Mouse (Mus musculus): Measurements from ENCODE around the gene Camkmt.
A peak's percentile ranks its signal among the peaks of the same experiment; 100 is the strongest.

The Camkmt gene

DNA sequence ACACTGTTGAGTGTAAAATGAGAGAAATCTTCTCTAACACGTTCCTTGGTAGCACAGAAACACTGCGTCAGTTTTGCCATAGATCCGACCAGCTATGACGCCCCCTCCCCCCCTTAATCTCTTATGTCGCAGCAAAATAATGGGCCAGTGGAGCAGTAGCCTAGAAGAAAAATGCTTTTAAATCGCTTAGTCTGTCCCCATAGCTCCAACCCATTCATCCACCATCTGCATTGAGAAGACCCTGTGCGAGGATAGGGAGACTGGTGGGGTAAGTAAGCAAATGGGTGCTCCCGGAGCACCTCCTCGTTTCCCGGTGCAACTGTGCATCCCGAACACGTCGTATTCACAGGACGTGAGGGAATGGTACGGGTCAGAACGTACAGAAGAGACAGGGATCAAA lies 731 bp upstream of the Camkmt start:
- peak; percentile 33 for DNase-seq (ENCODE audit: low read depth)

DNA sequence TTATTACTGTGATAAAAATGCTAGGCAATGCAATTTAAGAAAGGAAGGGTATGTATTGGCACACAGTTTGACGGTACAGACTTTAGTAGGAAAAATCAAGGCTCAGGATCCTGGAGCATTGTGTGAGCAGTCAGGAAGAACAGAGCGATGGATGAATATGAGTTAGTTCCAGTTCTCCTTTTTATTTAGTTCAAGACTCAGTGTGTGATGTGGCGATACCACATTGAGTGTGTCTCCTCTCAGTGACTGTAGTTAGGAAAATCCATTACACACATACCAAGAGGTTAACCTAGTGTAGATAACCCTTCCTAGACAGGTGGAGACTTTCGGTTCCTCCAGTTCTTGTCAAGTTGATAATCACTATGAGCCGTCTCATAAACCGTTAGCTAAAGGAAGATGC lies 1.4 kb downstream of the Camkmt start:
- no peak for DNase-seq (ENCODE audit: low read depth)

DNA sequence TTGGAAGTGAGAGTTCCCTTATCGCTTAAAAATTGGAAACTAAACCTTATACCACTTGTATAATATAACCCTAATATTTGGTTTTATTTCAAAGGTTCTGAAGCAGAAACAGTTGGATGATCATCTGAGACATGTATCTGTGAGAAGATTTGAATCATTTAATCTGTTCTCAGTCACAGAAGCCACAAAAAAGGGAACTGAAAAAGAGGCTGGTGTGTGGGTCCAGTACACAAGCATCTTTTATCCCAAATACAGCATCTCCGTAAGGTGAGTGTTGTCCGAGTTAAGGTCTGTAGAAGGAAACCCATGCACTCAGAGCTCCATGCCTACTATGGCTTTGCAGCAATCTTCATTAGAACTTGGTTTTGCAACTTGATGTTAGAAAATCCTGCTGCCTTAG lies 6.0 kb downstream of the Camkmt start:
- DNase-seq (ENCODE audit: low read depth), result no peak

DNA sequence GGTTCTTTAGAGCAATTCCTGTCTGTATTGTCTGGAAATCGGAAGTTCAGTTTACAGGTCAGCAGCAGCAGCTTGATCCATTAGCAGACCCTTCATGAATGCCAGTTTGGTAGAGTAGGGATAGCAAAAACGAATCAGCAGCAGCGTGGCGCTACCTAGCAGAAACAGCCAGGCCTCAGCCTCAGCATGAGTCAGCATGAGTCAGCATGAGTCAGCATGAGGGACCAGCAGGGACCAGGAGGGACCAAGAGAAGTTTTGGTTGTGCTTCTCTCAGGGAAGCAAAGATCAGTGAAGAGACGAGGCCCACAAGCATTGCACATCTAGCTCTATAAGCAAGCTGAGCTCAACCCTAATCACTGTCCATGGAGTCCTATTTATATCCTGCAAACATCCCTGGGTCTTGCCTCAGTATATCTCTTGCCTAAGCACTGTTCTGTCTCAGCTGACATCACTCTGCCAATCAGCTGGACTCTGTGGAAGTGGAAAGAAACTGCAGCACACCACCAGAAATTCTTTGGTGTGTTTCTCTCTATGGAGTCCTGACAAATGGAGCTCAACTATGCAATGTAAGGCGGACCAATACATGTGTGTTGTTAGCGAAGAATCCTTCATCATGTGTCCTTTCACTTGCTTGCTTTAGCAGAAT lies 8.4 kb downstream of the Camkmt start:
- peak; percentile 53 for DNase-seq (ENCODE audit: low read depth)

DNA sequence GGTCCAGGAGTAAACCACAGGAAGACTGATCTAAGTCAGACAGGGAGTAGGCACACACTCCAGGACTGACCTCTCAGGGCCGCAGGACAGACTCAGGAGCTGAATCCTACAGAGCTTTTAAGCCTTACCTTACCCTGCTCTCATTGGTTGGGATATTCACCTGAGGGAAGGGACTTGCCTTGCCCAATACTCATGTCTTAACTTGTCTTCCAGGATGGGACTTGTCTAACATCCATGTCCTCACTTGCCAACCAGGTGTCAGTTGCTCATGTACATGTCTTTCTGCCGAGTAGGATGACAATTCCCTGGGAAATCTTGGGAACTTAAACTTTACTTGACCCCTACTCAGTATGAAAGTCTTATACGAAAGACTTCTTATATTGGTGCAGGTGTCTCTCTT lies 9.9 kb downstream of the Camkmt start:
- DNase-seq (ENCODE audit: low read depth), result no peak

DNA sequence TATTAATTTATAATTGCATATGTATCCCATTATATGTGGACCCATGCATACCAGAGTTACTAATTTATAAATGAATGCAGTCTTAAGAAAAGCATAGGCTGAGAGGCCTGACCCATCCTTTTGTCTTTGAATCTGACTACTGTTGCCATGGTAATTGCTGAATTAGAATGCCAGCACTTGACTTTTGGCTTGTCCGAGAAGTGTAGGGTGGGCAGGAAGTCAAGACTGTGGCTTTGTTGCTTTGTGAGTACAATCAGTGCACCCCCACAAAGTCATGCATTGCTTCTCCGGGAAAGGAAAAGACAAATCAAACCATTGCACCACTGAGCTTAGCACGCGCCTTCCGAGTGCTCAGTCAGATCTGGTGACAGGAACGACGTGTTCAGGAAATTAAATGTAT lies 11.4 kb downstream of the Camkmt start:
- DNase-seq (ENCODE audit: low read depth), result no peak

DNA sequence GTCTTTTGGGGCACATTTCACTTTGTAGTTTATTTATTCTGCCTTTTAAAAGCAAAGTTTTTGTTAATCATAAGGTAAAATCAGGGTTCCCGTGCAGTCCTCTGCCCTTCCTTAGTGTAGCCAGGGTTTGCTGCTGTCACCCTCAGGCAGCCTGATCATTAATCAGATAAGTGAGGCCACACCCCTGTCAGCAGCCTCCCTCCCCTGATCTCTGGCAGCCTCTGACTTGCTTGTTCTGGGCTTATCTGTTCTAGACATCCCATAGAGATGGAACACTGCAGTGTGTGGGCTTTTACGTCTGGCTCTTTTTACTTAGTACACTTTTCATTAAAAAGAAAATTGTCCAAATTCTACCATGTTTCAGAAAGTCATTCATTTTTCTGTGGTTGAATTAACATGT lies 13.0 kb downstream of the Camkmt start:
- peak; percentile 42 for DNase-seq (ENCODE audit: low read depth)

DNA sequence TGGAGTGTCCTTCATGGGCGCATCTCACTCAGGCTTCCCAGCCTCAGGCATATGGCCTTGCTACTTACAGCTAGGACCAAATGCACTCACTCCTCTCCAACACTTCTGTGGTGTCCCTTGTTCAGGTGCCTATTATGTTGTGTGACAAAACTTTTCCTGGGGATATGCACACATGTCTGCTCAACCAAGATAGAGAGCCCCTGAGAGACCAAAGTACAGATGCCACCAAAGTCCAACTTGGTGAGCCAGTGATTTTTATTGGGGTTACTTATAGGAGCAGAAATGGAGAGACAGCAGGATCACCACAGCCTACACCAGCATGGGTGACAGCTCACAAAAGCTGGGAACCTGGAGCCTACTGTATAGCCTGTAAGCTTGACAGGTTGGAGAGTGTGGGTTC lies 20.3 kb downstream of the Camkmt start:
- DNase-seq (ENCODE audit: low read depth), result no peak

DNA sequence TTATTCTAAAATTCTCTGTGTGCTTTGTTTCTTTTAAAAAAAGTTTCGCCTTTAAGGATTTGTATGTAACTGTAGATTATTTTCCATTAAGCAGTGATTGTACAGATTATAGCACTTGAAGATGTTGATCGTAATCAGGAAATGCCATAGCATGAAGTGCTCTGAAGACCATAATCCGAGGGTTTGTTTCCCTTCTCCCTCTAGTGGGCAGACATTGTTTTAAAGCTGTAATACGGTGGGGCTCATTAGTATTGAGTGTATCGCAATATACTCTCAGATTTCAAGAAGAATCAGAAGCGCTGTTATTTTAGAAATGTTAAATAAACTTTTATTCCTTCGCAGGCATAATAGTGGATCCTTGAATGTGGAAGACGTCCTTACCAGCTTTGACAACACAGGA lies 23.1 kb downstream of the Camkmt start:
- no peak for DNase-seq (ENCODE audit: low read depth)

DNA sequence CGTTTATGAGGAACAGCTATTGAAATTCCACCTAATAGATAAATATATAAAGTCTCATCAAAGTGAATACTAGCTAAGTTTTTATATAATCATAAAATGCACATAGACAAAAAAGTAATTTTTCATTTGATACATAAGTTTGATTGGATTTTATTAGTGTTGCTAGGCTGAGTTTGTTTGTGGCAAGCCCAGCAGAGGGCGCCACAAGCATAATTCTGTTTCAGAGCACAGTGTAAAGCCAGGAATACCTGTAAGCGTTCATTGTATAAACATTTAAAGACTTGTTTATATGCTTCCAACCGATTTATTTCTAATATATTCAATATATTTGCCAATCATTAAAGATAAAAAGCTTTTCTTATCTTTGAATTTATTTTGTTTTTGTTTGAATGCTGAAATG lies 26.3 kb downstream of the Camkmt start:
- DNase-seq (ENCODE audit: low read depth), result peak; percentile 38

DNA sequence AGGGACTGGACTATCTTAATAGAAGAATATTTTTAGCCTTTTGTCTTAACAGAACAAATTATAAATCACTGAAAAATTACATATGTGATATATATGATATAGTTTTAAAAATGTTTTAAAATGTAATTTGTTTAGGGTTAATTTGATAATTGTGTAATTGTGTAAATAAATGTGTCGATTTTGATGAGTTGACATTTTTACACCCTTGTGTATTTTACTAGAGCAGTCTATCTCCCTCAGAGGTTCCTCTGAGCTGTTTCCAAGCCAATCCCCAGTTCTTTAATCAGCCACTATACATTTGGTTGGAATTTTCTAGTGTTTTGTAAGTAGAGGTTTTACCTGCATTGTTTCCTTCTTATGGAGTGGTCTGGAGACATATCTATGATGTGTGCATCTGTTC lies 48.0 kb downstream of the Camkmt start:
- DNase-seq (ENCODE audit: low read depth), result no peak

DNA sequence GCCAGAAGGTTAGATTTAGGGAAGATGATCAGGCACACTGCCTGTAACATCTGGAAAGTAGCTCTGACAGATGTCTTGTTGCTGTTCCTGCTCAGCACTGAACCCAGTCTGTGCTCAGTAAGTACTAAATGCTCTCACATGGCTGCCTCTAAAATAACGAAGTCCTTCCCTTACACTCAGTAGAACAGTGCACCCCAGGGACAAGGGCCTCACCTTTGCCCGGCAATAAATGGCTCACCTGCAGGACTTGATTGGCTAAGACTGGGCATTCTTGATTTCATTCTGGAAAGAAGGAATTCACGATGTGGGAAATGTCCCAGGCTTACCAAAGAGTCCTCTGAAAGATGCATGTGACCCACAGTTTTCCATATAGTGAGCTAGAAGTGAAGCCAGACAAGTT lies 51.3 kb downstream of the Camkmt start:
- no peak for DNase-seq (ENCODE audit: low read depth)

DNA sequence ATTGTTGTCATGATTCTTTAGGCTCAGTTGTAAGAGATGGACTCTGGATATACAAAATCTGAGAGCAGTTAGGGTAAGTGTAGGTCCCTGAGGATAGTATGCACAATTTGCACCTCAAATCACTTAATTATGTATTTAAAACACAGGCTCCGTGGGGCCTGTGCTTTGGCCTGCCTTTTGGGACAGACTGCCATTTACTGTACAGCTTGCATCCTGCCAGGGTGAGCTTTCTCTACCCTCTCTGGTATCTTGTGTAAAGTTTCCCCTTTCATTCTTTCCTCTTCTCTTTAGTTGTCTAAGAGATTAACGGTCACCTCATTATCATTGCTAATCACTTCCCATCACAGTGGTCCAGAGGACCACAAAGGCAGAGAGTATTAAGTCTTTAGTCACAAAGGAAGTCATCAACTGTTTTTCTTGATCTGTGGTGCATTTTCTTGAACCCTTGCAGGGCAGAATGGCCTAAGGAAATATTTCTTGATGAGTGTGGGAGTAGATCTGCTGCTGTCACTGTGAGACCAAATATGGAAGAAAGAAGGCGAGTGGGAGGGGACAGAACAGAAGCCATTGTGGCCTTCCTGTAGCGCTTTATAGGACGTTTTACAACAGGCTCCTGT lies 52.3 kb downstream of the Camkmt start:
- DNase-seq (ENCODE audit: low read depth), result peak; percentile 39

DNA sequence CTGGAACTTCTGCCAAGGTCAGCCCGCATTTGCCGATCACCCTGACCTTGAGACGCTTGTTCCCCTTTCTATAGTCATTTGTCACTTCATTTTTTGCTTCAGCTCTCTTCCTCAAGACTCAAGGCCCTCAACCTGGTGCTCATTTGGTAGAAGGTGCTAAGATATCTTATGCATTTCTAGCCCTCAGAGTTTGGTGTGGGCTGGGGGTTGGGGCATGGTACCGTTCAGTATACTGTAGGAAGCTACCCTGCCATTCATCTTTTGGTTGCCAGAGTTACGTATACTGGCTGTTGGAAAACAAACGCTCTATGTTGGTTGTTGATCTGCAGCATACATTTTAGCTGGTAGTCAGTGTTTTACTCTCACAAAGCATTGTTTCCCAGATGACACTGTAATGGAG lies 53.8 kb downstream of the Camkmt start:
- DNase-seq (ENCODE audit: low read depth), result peak; percentile 28

DNA sequence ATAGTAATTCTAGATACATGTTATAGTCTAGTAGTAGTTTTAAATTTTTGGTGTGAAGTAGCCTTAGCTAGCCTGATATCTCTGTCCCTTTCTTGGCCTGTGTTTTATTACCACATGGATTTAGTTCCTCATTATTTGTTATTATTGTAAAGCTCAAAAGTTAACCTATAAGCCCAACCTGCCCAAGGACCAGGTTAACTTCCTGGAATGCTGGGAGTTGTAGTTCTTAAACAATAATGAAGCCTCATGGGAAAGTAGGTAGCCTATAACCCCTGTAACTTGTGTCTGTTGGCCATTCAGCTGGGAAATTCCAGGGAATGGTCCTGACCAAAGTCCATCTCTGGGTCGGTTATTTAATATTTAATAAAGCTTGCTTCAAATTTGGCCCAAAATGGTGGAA lies 58.0 kb downstream of the Camkmt start:
- DNase-seq (ENCODE audit: low read depth), result no peak

DNA sequence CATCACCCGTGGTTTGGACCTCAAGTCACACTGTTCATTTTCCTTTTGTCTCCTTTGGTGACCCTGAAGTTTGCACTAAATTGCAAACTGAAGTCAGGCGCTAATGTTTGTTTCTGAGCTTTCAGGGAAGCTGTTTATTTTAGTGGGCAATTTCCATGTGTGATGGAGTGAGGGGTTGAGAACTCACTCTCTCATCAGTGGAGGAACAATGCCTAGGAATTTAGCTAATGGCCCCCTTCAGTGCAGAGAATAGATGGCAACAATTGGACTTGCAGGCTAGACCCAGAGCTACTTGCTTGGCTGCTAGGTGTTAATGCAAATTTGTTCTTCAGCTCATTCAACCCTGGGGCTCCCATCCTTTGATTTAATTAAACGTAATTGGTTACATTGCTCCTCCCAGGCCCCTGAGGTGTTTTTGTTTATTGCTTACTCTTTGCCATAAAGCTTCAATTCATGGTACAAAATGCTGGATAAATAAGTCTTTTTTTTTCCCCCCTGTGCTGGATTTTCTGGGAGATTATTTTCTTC lies 58.9 kb downstream of the Camkmt start:
- DNase-seq (ENCODE audit: low read depth), result no peak

DNA sequence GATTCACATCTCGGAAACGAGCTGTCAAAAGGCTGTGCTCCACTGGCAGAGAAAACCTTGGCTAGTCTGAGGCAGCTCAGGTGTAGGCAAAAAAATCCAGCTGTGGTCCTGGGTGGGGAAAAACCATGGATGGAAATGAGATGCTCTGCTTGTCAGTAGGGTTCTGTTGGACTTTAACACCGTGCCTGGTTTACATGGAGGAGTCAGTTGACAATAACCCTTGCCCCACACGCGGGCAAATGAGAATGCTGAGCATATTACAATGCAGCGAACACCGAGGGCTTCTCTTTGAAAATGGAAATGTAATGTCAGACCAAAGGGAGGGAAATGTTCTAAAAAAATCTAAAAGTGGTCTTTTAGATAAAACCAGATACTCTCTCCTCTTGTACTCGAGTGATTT lies 60.9 kb downstream of the Camkmt start:
- no peak for DNase-seq (ENCODE audit: low read depth)

DNA sequence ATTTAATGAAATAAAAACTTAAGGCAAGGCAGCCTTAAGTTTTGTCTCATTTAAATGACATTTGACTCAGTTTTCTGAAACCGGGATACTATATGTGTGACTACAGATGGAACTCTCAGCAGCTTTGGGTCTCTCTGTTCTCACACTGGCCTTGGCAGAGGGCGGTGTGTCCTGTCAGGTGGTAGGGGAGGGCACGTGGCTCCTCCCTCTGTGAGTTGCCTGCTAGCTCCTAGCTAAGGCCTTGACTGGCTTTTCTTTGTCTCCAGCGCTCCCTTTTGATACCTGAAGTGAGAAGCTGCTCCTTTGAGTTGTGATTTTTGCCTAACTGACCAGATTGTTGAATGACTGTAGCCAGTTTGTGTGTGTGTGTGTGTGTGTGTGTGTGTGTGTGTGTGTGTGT lies 67.8 kb downstream of the Camkmt start:
- no peak for DNase-seq (ENCODE audit: low read depth)

DNA sequence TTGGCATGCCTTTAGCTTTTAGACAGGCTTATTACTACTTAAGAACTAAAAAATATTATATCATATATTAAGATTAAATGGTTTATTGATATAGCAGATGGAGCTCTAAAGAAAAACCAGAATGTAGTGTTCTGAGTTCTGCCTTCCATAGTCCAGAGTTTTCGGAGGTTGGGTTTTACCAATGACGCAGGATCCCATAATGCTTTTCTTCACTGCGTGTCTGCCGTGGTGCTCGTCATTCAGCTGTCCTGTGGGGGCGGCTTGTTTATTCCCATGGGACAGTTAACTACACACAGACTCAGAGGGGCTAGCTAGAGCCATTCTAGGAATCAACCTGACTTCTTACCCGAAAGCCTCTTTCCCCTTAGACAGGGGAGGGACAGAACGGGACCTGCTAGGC lies 69.2 kb downstream of the Camkmt start:
- no peak for DNase-seq (ENCODE audit: low read depth)

DNA sequence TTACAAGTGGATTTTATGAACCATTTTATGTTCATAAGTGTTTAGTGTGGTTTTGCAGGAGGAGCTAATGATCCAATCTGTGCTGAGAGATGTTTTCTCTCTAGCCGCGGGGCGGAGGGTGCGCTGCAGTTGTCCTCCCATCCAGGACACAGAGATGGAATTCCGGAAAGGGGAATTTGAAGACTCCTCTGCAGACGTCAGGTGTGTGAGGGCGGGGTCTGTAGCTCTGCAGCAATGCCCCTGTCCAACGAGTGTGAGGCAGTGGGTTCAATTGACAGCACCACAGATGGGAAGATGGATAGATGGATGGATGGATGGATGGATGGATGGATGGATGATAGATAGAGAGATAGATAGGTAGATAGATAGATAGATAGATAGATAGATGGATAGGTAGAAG lies 70.4 kb downstream of the Camkmt start:
- DNase-seq (ENCODE audit: low read depth), result no peak

DNA sequence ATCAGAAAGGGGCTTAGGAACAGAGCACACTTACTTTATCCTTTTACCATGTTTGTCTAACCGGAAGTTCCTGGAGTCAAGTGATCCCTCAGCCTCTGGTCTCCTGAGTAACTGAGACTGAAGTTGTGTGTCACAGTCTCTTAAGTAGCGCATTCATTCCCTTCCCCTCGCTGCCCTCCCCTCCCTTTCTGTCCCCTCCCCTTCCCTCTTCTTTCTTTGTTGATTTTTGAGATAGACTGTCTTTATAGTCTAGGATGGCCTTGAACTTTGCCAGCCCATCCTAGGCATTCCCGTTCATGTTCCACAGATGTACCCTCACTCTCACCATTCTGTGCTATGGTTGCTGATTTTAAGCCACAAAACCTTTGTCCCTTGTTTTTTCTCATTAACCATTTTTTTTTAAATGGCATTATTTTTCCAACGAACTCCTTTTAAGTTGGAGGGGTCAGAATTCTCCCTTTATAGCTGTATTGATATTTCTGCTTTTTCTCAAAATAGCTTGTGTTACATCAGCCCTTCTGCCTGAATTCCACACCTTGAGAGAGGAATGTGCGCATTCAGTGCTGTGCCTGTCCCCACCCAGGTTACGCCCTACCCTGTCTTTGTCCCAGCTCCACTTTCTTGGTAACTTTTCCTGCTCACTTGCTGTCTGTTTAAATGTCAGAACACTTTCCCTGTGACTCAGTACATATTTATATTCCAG lies 72.4 kb downstream of the Camkmt start:
- DNase-seq (ENCODE audit: low read depth), result no peak

DNA sequence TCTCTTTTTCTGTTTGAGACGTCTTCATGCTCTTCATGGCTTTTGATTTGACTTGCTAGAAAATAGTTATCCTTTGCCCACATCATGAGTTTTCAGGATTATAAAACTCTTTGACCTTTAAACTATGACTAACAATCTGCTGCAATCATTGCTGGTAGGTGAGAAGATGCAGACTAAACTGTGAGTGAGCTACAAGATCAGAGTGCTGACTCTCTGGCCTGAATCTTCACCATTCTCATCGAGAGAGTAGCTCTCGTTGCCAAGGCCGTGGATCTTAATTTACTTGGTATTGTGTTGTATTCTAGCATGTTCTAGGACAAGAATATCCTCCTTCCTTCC lies 72.9 kb downstream of the Camkmt start:
- no peak for DNase-seq (ENCODE audit: low read depth)

DNA sequence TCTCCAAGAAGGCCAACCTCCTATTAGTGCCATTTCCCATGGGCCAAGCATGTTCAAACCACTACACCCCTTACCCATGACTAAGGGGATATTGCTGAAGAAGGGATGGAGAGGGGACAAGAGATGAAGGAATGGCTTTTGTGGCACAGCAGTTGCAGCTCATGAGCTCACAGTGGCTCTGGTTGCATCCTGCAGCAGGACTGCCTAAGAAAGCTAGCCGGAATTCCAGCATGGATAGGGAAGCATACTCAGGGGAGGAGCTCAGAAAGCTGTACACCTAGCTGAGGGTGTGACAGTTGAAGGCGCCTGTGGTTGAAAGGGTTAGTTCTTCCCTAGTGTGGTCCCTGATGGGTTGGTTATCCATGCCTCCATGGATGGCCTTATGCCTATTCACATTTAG lies 78.4 kb downstream of the Camkmt start:
- DNase-seq (ENCODE audit: low read depth), result no peak

Measured in 416B (cell line).